Mouse (Mus musculus) myocyte (in vitro differentiated cells): ENCODE measurements around the gene Palm3. TPM values are rescaled to one million over a fixed set of nuclear protein-coding genes. Genes with fewer than 3 reads are reported as not detected.

ENCODE experiments used
- H3K27me3 ChIP-seq: one replicate; pipeline ENCODE4 v1.6.1; 2011; ENCODE audit not compliant: control insufficient read depth, insufficient read depth, insufficient read length
- H3K36me3 ChIP-seq: one replicate; pipeline ENCODE4 v1.6.1; 2011; ENCODE audit not compliant: control insufficient read depth, insufficient read depth
- H3K4me2 ChIP-seq: one replicate; pipeline ENCODE4 v1.6.1; 2011; ENCODE audit warnings: low read depth, control low read depth
- H3K4me3 ChIP-seq: one replicate; pipeline ENCODE4 v1.5.1; 2011; ENCODE audit warnings: mild to moderate bottlenecking, control low read depth, moderate library complexity
- H3K79me2 ChIP-seq: one replicate; pipeline ENCODE4 v1.6.1; 2011; ENCODE audit not compliant: control insufficient read depth, insufficient read depth
- H3ac ChIP-seq: one replicate; pipeline ENCODE4 v1.6.1; 2011; ENCODE audit not compliant: control insufficient read depth, insufficient read length
- CEBPB ChIP-seq: IDR thresholded peaks from 2 replicates; pipeline ENCODE4 v1.6.1; 2011; ENCODE audit warnings: mild to moderate bottlenecking, moderate library complexity; ENCODE audit not compliant: poor library complexity, insufficient read depth, severe bottlenecking
- E2F4 ChIP-seq: IDR thresholded peaks from one replicate; pipeline ENCODE4 v1.6.1; 2011; ENCODE audit warnings: mild to moderate bottlenecking, control low read depth, moderate library complexity; ENCODE audit not compliant: insufficient read depth
- MAX ChIP-seq: IDR thresholded peaks from one replicate; pipeline ENCODE4 v1.6.1; 2011; ENCODE audit warnings: low read depth, mild to moderate bottlenecking, control low read depth
- MYOD1 ChIP-seq, 3 experiments: IDR thresholded peaks; one replicate each; pipeline ENCODE4 v1.6.1; 2011; ENCODE audit warnings: control low read depth in 2 of 3, low read depth in 2 of 3, mild to moderate bottlenecking in 2 of 3, moderate library complexity in 1 of 3; ENCODE audit not compliant: insufficient read length in 2 of 3, control insufficient read depth in 1 of 3
- MYOG ChIP-seq, 3 experiments: IDR thresholded peaks; one replicate each; pipeline ENCODE4 v1.6.1; 2011; ENCODE audit warnings: control low read depth in 2 of 3, low read depth in 2 of 3, mild to moderate bottlenecking in 2 of 3; ENCODE audit not compliant: insufficient read length in 2 of 3, control insufficient read depth in 1 of 3, insufficient read depth in 1 of 3
- POLR2A ChIP-seq: IDR thresholded peaks from one replicate; pipeline ENCODE4 v1.6.1; 2011; ENCODE audit warnings: low read depth, mild to moderate bottlenecking, control low read depth, moderate library complexity; ENCODE audit not compliant: insufficient read length
- POLR2AphosphoS2 ChIP-seq: IDR thresholded peaks from one replicate; pipeline ENCODE4 v1.6.1; 2011; ENCODE audit warnings: low read depth, control low read depth; ENCODE audit not compliant: insufficient read length
- REST ChIP-seq: IDR thresholded peaks from one replicate; pipeline ENCODE4 v1.6.1; 2011; ENCODE audit warnings: mild to moderate bottlenecking, control low read depth, moderate library complexity; ENCODE audit not compliant: insufficient read depth, insufficient read length
- SRF ChIP-seq: IDR thresholded peaks from one replicate; pipeline ENCODE4 v1.6.1; 2011; ENCODE audit warnings: low read depth; ENCODE audit not compliant: control insufficient read depth, insufficient read length
- TCF12 ChIP-seq: IDR thresholded peaks from one replicate; pipeline ENCODE4 v1.6.1; 2011; ENCODE audit warnings: mild to moderate bottlenecking, control low read depth; ENCODE audit not compliant: poor library complexity, insufficient read depth, severe bottlenecking
- TCF3 ChIP-seq: IDR thresholded peaks from one replicate; pipeline ENCODE4 v1.6.1; 2011; ENCODE audit warnings: low read depth, control low read depth; ENCODE audit not compliant: insufficient read length
- USF1 ChIP-seq: IDR thresholded peaks from one replicate; pipeline ENCODE4 v1.6.1; 2011; ENCODE audit warnings: low read depth, mild to moderate bottlenecking, control low read depth, moderate library complexity
- polyA plus RNA-seq: library from polyadenylated mRNA; unstranded; fragments of >200 nt; fragmentation: generic; extraction: Trizol; gene quantifications from one replicate; pipeline ENCODE4 v1.2.1, GENCODE M21; 2012; ENCODE audit warnings: missing spikeins

The Palm3 gene
- polyA plus RNA-seq, 1 experiment, result 4.9 TPM

DNA sequence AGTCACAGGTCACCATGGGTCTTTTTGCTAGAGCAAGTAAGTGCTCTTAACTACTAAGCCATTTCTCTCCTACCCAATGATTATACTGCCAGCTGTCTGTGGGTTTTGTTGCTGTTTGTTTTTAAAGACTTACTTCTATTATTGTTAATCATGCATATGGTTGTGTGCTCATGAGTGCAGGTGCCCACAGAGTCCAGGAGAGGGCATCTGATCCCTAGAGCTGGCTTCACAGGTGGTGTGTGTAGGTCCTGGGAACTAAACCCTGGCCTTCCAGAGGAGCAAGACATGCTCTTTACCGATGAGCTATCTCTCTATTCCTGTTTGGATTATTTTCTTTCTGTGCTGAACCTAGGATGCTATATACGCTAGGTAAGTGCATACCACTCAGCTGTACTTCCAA lies 38.0 kb downstream of the Palm3 start:
- Histone ChIP-seq H3K36me3 (no peaks in the 10 kb centered on the region), H3K79me2 (no peaks in the 10 kb centered on the region), H3ac (no peak overlapping the region), H3K4me3 (no peak overlapping the region), H3K4me2 (no peak overlapping the region), H3K27me3 (no peaks in the 10 kb centered on the region)
- TF ChIP-seq MYOG (IDR thresholded peaks at IDR 0.05; ENCODE audit: control insufficient read depth in 1 of 3, insufficient read depth in 1 of 3, insufficient read length in 2 of 3, low read depth in 2 of 3) (no peak), POLR2AphosphoS2 (no peak), POLR2A (no peak), MAX (no peak), USF1 (no peak), CEBPB (no peak), TCF3 (no peak), REST (no peak), TCF12 (no peak)

DNA sequence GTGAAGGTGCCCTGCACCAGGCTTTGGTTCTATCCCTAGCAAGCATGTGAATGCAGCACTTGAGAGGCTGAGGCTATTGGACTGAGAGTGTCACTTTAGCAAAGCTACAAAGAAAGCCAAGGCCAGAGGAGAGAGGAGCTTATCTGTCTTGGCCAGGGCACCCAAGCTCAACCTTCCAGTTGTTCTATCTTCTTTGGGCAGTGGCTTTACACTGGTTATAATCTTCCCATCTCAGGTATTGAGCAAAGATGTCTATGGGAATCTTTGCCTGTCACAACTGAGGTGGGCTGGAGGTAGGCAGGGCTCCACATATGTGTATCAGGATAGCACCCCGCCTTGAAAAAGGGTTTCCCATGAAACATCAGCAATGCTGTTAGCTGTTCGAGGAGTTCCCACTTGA lies 39.0 kb downstream of the Palm3 start:
- no peaks in the 10 kb centered on the region for H3K36me3 ChIP-seq
- H3K27me3 ChIP-seq, result no peaks in the 10 kb centered on the region
- TF ChIP-seq MAX (no peak), USF1 (no peak), POLR2AphosphoS2 (no peak), MYOD1 (IDR thresholded peaks at IDR 0.05; ENCODE audit: control insufficient read depth in 1 of 3, insufficient read length in 2 of 3, low read depth in 2 of 3) (no peak), TCF3 (no peak)
- no peak overlapping the region for H3ac ChIP-seq
- H3K4me3 ChIP-seq, result no peak overlapping the region
- H3K79me2 ChIP-seq, result no peaks in the 10 kb centered on the region
- H3K4me2 ChIP-seq, result no peak overlapping the region

DNA sequence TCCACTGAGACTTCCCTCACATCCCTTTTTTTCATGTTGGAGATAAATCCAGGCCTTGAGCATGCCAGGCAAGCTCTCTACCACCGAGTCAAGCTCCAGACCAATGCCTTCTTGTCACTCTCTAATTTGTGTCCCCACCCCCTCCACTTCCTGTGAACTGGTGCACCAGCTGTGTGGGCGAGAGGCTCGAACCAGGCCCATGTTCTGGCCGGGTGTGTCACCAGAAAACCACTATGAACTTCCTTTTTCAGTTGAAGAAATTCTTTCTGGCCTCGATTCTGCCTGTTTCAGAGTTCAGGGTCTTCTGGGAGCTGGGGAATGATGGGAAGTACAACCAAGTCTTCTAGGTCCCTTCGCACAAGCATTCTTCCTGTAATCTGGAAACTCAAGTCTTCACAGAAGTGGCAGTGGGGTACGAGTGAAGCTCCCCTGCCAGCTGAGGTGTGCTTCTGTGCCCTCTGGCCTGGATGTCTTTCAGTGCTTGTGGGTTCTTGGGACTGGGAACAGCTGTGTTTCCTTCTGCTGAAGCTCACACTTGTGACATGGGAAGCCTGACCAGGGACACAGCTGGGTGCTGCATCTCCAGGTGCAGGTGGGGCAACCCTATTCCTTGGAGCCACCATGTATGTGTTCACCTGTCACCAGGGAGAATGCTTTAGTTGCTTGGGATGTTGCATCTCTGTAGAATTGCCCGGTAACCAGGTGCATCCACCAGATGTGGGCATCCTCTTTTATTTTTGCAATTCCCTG lies 42.8 kb downstream of the Palm3 start:
- Histone ChIP-seq H3K27me3 (no peaks in the 10 kb centered on the region), H3K79me2 (peaks cover 16% of the 10 kb centered on the region), H3K36me3 (no peaks in the 10 kb centered on the region), H3ac (no peak overlapping the region), H3K4me2 (peak overlapping the region; percentile 37), H3K4me3 (no peak overlapping the region)
- TF ChIP-seq REST (no peak), TCF3 (peak; percentile 8), POLR2AphosphoS2 (no peak), MYOG (IDR thresholded peaks at IDR 0.05; ENCODE audit: control insufficient read depth in 1 of 3, insufficient read depth in 1 of 3, insufficient read length in 2 of 3, low read depth in 2 of 3) (peak in 2 of 3 experiments; percentile 29 to 85), TCF12 (no peak), USF1 (no peak), POLR2A (no peak), SRF (no peak), CEBPB (no peak), E2F4 (no peak), MAX (no peak), MYOD1 (IDR thresholded peaks at IDR 0.05; ENCODE audit: control insufficient read depth in 1 of 3, insufficient read length in 2 of 3, low read depth in 2 of 3) (peak in 2 of 3 experiments; percentile 63 to 68)

DNA sequence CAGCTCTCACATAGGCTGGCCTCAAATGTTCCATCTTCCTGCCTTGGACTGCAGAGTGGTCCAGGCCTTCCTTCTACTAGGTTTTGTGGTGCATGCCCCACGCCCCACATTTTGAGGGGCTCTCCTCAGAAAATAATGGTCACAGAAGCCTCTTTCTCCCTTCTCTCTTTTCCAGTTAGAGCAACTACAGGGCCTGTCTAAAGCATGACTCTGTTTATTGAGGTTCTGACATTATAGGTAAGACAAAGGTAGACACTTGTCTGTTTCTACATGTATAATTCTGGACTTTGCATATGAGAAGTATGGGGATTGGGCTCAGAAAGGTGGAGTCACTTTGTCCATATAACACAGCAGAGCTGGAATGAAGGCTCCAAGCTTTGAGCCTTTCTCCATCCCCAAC lies 43.8 kb downstream of the Palm3 start, which contains the start of gene Gm10643:
Gene Gm10643, minus strand, starts transcription at position 101 of the 400 bp plus-strand sequence.
- no peak for TF ChIP-seq CEBPB
- no peak for TF ChIP-seq REST
- no peak for TF ChIP-seq POLR2AphosphoS2
- no peak for TF ChIP-seq USF1
- no peak for TF ChIP-seq MYOG (IDR thresholded peaks at IDR 0.05; ENCODE audit: control insufficient read depth in 1 of 3, insufficient read depth in 1 of 3, insufficient read length in 2 of 3, low read depth in 2 of 3)
- Histone ChIP-seq H3K4me2 (peak within 1 kb of the TSS; percentile 89), H3K36me3 (no peaks in the 10 kb centered on the region), H3K79me2 (peaks cover 26% of the 10 kb centered on the region), H3K27me3 (no peaks in the 10 kb centered on the region), H3K4me3 (peak within 1 kb of the TSS; percentile 41), H3ac (peak within 1 kb of the TSS; percentile 9)

GRCm38 (mm10) chr8:84065457-84066072 lies 44.3 kb downstream of the Palm3 start:
- H3K4me2 ChIP-seq, result peak overlapping the region; percentile 89

More at GRCm38 (mm10) chr8:84065457-84066072, 44.3 kb downstream of the Palm3 start:
- Histone ChIP-seq H3ac (peak overlapping the region; percentile 9), H3K4me3 (peak overlapping the region; percentile 41), H3K27me3 (no peaks in the 10 kb centered on the region), H3K36me3 (no peaks in the 10 kb centered on the region), H3K79me2 (peaks cover 29% of the 10 kb centered on the region)
- no peak for TF ChIP-seq MYOD1 (IDR thresholded peaks at IDR 0.05; ENCODE audit: control insufficient read depth in 1 of 3, insufficient read length in 2 of 3, low read depth in 2 of 3)
- no peak for TF ChIP-seq TCF3
- TF ChIP-seq POLR2AphosphoS2, result no peak
- no peak for TF ChIP-seq MAX
- TF ChIP-seq MYOG (IDR thresholded peaks at IDR 0.05; ENCODE audit: control insufficient read depth in 1 of 3, insufficient read depth in 1 of 3, insufficient read length in 2 of 3, low read depth in 2 of 3), result no peak
- TF ChIP-seq POLR2A, result no peak
- TF ChIP-seq REST, result no peak
- TF ChIP-seq TCF12, result no peak
- no peak for TF ChIP-seq E2F4
- no peak for TF ChIP-seq SRF
- TF ChIP-seq CEBPB, result no peak
